ENCODE assay signal across 10 mouse cellular contexts in the genomic region with DNA sequence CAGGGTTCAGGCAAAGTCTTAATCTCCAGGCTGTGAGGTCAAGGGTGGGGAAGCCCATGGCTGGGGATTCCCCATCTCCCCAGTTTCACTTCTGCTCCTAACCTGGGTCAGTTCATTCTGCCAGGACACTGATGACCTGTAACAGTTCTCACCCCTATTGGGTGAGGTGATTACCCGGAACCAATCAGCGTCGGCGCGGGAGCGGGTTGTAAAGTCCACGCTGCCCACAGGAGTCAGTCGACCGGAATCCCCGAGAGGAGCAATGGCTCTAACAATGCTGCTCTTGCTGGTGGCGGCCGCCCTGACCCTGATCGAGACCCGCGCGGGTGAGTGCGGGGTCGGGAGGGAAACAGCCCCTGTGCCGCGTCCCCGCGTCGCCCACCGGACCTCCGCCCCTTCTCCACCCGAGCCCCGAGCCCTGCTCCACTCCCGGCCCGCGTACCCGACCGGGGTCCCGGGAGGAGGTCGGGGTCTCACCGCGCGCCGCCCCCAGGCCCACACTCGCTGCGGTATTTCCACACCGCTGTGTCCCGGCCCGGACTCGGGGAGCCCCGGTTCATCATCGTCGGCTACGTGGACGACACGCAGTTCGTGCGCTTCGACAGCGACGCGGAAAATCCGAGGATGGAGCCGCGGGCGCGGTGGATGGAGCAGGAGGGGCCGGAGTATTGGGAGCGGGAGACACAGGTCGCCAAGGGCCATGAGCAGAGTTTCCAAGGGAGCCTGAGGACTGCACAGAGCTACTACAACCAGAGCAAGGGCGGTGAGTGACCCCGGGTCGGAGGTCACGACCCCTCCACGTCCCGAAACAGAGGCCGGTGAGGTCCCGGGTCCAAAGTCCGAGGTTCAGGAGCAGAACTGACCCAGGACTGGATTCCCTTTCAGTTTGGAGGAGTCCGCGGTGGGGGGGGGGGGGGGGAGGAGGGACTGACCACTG. TPM values are rescaled to one million over a fixed set of nuclear protein-coding genes. Genes with fewer than 3 reads are reported as not detected.
DNase-seq lines count a peak whose midpoint lies in the region; ATAC-seq and TF ChIP-seq lines count a peak whose summit lies in the region.
"Not testable (repeated sequence)": the region's sequence is repeated elsewhere in the genome, so short reads cannot be mapped to it uniquely, and the experiment has no call there.
"Had no signal": no experiment of that assay in that cellular context is flagged by ENCODE, and none has a peak within 500 bp of the region (broad histone marks: within the 10 kb centered on the region; RNA-seq: fewer than 3 reads in every experiment).

No protein-coding gene starts in this region.

- peak overlapping the region; percentile 41; the same call in 1 of the 2 replicates for H3K9ac ChIP-seq in ES-Bruce4 (ENCODE audit: low read depth, poor library complexity, severe bottlenecking)
- H3K9ac ChIP-seq in forebrain, postnatal 0 days; hindbrain, embryonic 12.5 days; kidney, embryonic 15.5 days; liver, embryonic 14.5 days (replicated peaks); midbrain, embryonic 12.5 days (replicated peaks): not testable (repeated sequence)

- peak; percentile 99 for ATAC-seq in common myeloid progenitor, adult 5-6 weeks (replicated peaks; ENCODE audit: low read depth, poor library complexity, severe bottlenecking)
- ATAC-seq in forebrain, postnatal 0 days = peak; percentile 67; the same call in 1 of the 2 replicates
- ATAC-seq in hindbrain, embryonic 12.5 days (ENCODE audit: low FRiP score) = peak; percentile 67
- peak; percentile 88 for ATAC-seq in kidney, embryonic 15.5 days (replicated peaks; ENCODE audit: low FRiP score)
- peak; percentile 77 for ATAC-seq in liver, embryonic 14.5 days (ENCODE audit: insufficient read depth)
- peak; percentile 56 for ATAC-seq in midbrain, embryonic 12.5 days (ENCODE audit: low FRiP score, low read depth)

- H3K4me1 ChIP-seq in ES-Bruce4 (ENCODE audit: control insufficient read depth, insufficient read depth, low read length); forebrain, postnatal 0 days (ENCODE audit: insufficient read depth); hindbrain, embryonic 12.5 days; kidney, embryonic 15.5 days; liver, embryonic 14.5 days (replicated peaks; ENCODE audit: control insufficient read depth in 2 of 2, insufficient read depth in 2 of 2, low read length in 1 of 2); midbrain, embryonic 12.5 days: not testable (repeated sequence)

- TF ChIP-seq CTCF in ES-Bruce4 (IDR thresholded peaks at IDR 0.05; ENCODE audit: low read depth, low read length); forebrain, postnatal 0 days (IDR thresholded peaks at IDR 0.05; ENCODE audit: low read depth); liver, embryonic 14.5 days (IDR thresholded peaks at IDR 0.05; ENCODE audit: low read depth): not testable (repeated sequence)

- H3K4me3 ChIP-seq in ES-Bruce4 (ENCODE audit: low read depth, low read length) = peak overlapping the region; percentile 71
- H3K4me3 ChIP-seq in forebrain, postnatal 0 days (ENCODE audit: low read depth, low read length) = 0 out of 2 replicates have a peak overlapping the region, but pooled peaks have one; percentile 12
- peak overlapping the region; percentile 30 for H3K4me3 ChIP-seq in hindbrain, embryonic 12.5 days
- H3K4me3 ChIP-seq in kidney, embryonic 15.5 days (replicated peaks) = peak overlapping the region; percentile 33
- not testable (repeated sequence) for H3K4me3 ChIP-seq in liver, embryonic 14.5 days (ENCODE audit: insufficient read depth in 1 of 2, low read depth in 2 of 2, low read length in 2 of 2)
- peak overlapping the region; percentile 31 for H3K4me3 ChIP-seq in midbrain, embryonic 12.5 days

- DNase-seq in forebrain, postnatal 0 days; liver, embryonic 14.5 days (ENCODE audit: low read depth in 3 of 3, low spot score in 3 of 3): not testable (repeated sequence)
- DNase-seq in spleen, adult 18-20 months = peak; percentile 44 to 57

- WGBS in forebrain, postnatal 0 days = 2% methylated on average over 51 of the region's 75 CpGs
- WGBS in hindbrain, embryonic 12.5 days = 2% methylated on average over 60 of the region's 75 CpGs
- WGBS in kidney, embryonic 15.5 days = 1% methylated on average over 50 of the region's 75 CpGs
- WGBS in liver, embryonic 14.5 days (ENCODE audit: insufficient replicate concordance) = 4% methylated on average over 49 of the region's 75 CpGs
- under 1% methylated on average over 58 of the region's 75 CpGs for WGBS in midbrain, embryonic 12.5 days

- H3K4me2 ChIP-seq in forebrain, postnatal 0 days (ENCODE audit: low read depth) = peak overlapping the region; percentile 37
- H3K4me2 ChIP-seq in hindbrain, embryonic 12.5 days (replicated peaks) = peak overlapping the region; percentile 48
- H3K4me2 ChIP-seq in kidney, embryonic 15.5 days = peak overlapping the region; percentile 62
- not testable (repeated sequence) for H3K4me2 ChIP-seq in liver, embryonic 14.5 days (ENCODE audit: low read depth)
- H3K4me2 ChIP-seq in midbrain, embryonic 12.5 days (replicated peaks) = peak overlapping the region; percentile 49

- H3K27me3 ChIP-seq in ES-Bruce4 (ENCODE audit: control insufficient read depth, insufficient read depth, low read length, poor library complexity, severe bottlenecking); forebrain, postnatal 0 days (ENCODE audit: insufficient read depth, low read length); kidney, embryonic 15.5 days; liver, embryonic 14.5 days (ENCODE audit: control insufficient read depth, insufficient read depth, low read length): not testable (repeated sequence)
- peaks cover 17% of the 10 kb centered on the region for H3K27me3 ChIP-seq in hindbrain, embryonic 12.5 days
- H3K27me3 ChIP-seq in midbrain, embryonic 12.5 days = peaks cover 18% of the 10 kb centered on the region

- H3K9me3 ChIP-seq in ES-Bruce4 (replicated peaks; ENCODE audit: control insufficient read depth, insufficient read depth, low read length, poor library complexity, severe bottlenecking); forebrain, postnatal 0 days (ENCODE audit: low read length); hindbrain, embryonic 12.5 days (replicated peaks); kidney, embryonic 15.5 days (replicated peaks); liver, embryonic 14.5 days (ENCODE audit: control insufficient read depth, low read length); midbrain, embryonic 12.5 days: not testable (repeated sequence)

- H3K27ac ChIP-seq in ES-Bruce4 (ENCODE audit: insufficient read depth, low read length); forebrain, postnatal 0 days (ENCODE audit: low read depth, low read length); hindbrain, embryonic 12.5 days; kidney, embryonic 15.5 days; liver, embryonic 14.5 days; midbrain, embryonic 12.5 days (replicated peaks): not testable (repeated sequence)

- TF ChIP-seq EP300 in ES-Bruce4 (IDR thresholded peaks at IDR 0.05; ENCODE audit: insufficient read depth, low read depth, low read length); liver, embryonic 14.5 days (IDR thresholded peaks at IDR 0.05; ENCODE audit: low read depth): not testable (repeated sequence)

- not testable (repeated sequence) for TF ChIP-seq POLR2A in ES-Bruce4 (IDR thresholded peaks at IDR 0.05; ENCODE audit: insufficient read depth, low read length)

- not testable (repeated sequence) for H3K36me3 ChIP-seq in ES-Bruce4 (ENCODE audit: control insufficient read depth, insufficient read depth, low read length, poor library complexity, severe bottlenecking); forebrain, postnatal 0 days (ENCODE audit: insufficient read depth); hindbrain, embryonic 12.5 days; kidney, embryonic 15.5 days; liver, embryonic 14.5 days (replicated peaks; ENCODE audit: control insufficient read depth, insufficient read depth, low read depth); midbrain, embryonic 12.5 days

RNA-seq across cellular contexts. Expression of gene H2-Q4, which starts 14.7 kb away (rescaled TPM):
- polyA plus RNA-seq in ES-Bruce4 (2011; ENCODE audit: insufficient read depth, insufficient read length, low read depth, missing spikeins) = 10.0 and 11.6 TPM in 2 replicates
- total RNA-seq in common myeloid progenitor, adult 5-6 weeks (2017) = 53.3 and 55.3 TPM in 2 replicates
- total RNA-seq in forebrain, postnatal 0 days (2014; rRNA removed) = 3.2 and 5.1 TPM in 2 replicates
- polyA plus RNA-seq in forebrain, postnatal 0 days (2015; fragmentation: Nextera tagmentation; extraction: Ambion mirVana) = 0.84 and 1.3 TPM in 2 replicates
- 1.6 and 1.7 TPM in 2 replicates for polyA plus RNA-seq in hindbrain, embryonic 12.5 days (2016; fragmentation: Nextera tagmentation; extraction: Ambion mirVana)
- 4.0 and 4.1 TPM in 2 replicates for polyA plus RNA-seq in kidney, embryonic 15.5 days (2015; fragmentation: Nextera tagmentation; extraction: Ambion mirVana)
- 5.4 TPM in 2 replicates for polyA plus RNA-seq in liver, embryonic 14.5 days (2012; rRNA removed)
- 1.2 and 1.3 TPM in 2 replicates for polyA plus RNA-seq in liver, embryonic 14.5 days (2014; fragmentation: Nextera tagmentation; extraction: Ambion mirVana)
- 1.9 and 2.3 TPM in 2 replicates for polyA plus RNA-seq in midbrain, embryonic 12.5 days (2016; fragmentation: Nextera tagmentation; extraction: Ambion mirVana)

RNA-seq across cellular contexts. Expression of gene H2-Q6, which starts 30.5 kb away (rescaled TPM):
- 2.1 and 2.2 TPM in 2 replicates for polyA plus RNA-seq in ES-Bruce4 (2011; ENCODE audit: insufficient read depth, insufficient read length, low read depth, missing spikeins)
- 78.6 and 82.7 TPM in 2 replicates for total RNA-seq in common myeloid progenitor, adult 5-6 weeks (2017)
- total RNA-seq in forebrain, postnatal 0 days (2014; rRNA removed) = 0.15 and 0.43 TPM in 2 replicates
- 0.47 and 0.80 TPM in 2 replicates for polyA plus RNA-seq in forebrain, postnatal 0 days (2015; fragmentation: Nextera tagmentation; extraction: Ambion mirVana)
- 0.10 and 0.42 TPM in 2 replicates for polyA plus RNA-seq in hindbrain, embryonic 12.5 days (2016; fragmentation: Nextera tagmentation; extraction: Ambion mirVana)
- 3.0 and 5.2 TPM in 2 replicates for polyA plus RNA-seq in kidney, embryonic 15.5 days (2015; fragmentation: Nextera tagmentation; extraction: Ambion mirVana)
- 10.3 and 11.2 TPM in 2 replicates for polyA plus RNA-seq in liver, embryonic 14.5 days (2012; rRNA removed)
- 7.6 and 11.1 TPM in 2 replicates for polyA plus RNA-seq in liver, embryonic 14.5 days (2014; fragmentation: Nextera tagmentation; extraction: Ambion mirVana)
- polyA plus RNA-seq in midbrain, embryonic 12.5 days (2016; fragmentation: Nextera tagmentation; extraction: Ambion mirVana) = 0.09 and 0.27 TPM in 2 replicates
- total RNA-seq: gastrocnemius, postnatal 25 days had no signal

RNA-seq across cellular contexts. Expression of gene H2-Q7, which starts 44.8 kb away (rescaled TPM):
- polyA plus RNA-seq in ES-Bruce4 (2011; ENCODE audit: insufficient read depth, insufficient read length, low read depth, missing spikeins) = 4.9 and 5.0 TPM in 2 replicates
- total RNA-seq in common myeloid progenitor, adult 5-6 weeks (2017) = 68.1 and 79.8 TPM in 2 replicates
- 1.7 and 2.4 TPM in 2 replicates for total RNA-seq in forebrain, postnatal 0 days (2014; rRNA removed)
- 1.6 and 3.2 TPM in 2 replicates for polyA plus RNA-seq in forebrain, postnatal 0 days (2015; fragmentation: Nextera tagmentation; extraction: Ambion mirVana)
- polyA plus RNA-seq in hindbrain, embryonic 12.5 days (2016; fragmentation: Nextera tagmentation; extraction: Ambion mirVana) = 3.9 and 4.7 TPM in 2 replicates
- 12.7 and 13.9 TPM in 2 replicates for polyA plus RNA-seq in kidney, embryonic 15.5 days (2015; fragmentation: Nextera tagmentation; extraction: Ambion mirVana)
- polyA plus RNA-seq in liver, embryonic 14.5 days (2012; rRNA removed) = 21.8 and 24.4 TPM in 2 replicates
- polyA plus RNA-seq in liver, embryonic 14.5 days (2014; fragmentation: Nextera tagmentation; extraction: Ambion mirVana) = 19.0 and 20.7 TPM in 2 replicates
- 6.0 and 6.4 TPM in 2 replicates for polyA plus RNA-seq in midbrain, embryonic 12.5 days (2016; fragmentation: Nextera tagmentation; extraction: Ambion mirVana)

RNA-seq across cellular contexts. Expression of gene H2-Q2, which starts 52.1 kb away (rescaled TPM):
- 5.6 and 5.8 TPM in 2 replicates for polyA plus RNA-seq in ES-Bruce4 (2011; ENCODE audit: insufficient read depth, insufficient read length, low read depth, missing spikeins)
- total RNA-seq in common myeloid progenitor, adult 5-6 weeks (2017) = not detected in 2 replicates
- 5.5 and 16.2 TPM in 2 replicates for total RNA-seq in forebrain, postnatal 0 days (2014; rRNA removed)
- polyA plus RNA-seq in forebrain, postnatal 0 days (2015; fragmentation: Nextera tagmentation; extraction: Ambion mirVana) = 4.5 and 8.0 TPM in 2 replicates
- 0.46 TPM in 1 of 2 replicates, not detected in the other for polyA plus RNA-seq in hindbrain, embryonic 12.5 days (2016; fragmentation: Nextera tagmentation; extraction: Ambion mirVana)
- polyA plus RNA-seq in kidney, embryonic 15.5 days (2015; fragmentation: Nextera tagmentation; extraction: Ambion mirVana) = 0.64 and 0.80 TPM in 2 replicates
- polyA plus RNA-seq in liver, embryonic 14.5 days (2012; rRNA removed) = 0.57 and 0.82 TPM in 2 replicates
- 1.8 and 1.9 TPM in 2 replicates for polyA plus RNA-seq in liver, embryonic 14.5 days (2014; fragmentation: Nextera tagmentation; extraction: Ambion mirVana)
- 0.15 and 0.20 TPM in 2 replicates for polyA plus RNA-seq in midbrain, embryonic 12.5 days (2016; fragmentation: Nextera tagmentation; extraction: Ambion mirVana)
- polyA plus RNA-seq: macrophage had no signal
